Mouse (Mus musculus) intestine, postnatal 0 days (tissue): Measurements from ENCODE around the gene Stmn1. TPM values are rescaled to one million over a fixed set of nuclear protein-coding genes. Genes with fewer than 3 reads are reported as not detected.
A peak's percentile ranks its signal among the peaks of the same experiment; 100 is the strongest.

Experiments
- ATAC-seq: fragments of 200-750 bp; cut with Nextera tagmentation; 2 replicates; pipeline ENCODE4 v1.8.0; 2017; ENCODE audit warnings: mild to moderate bottlenecking, moderate TSS enrichment, moderate library complexity
- H3K27ac ChIP-seq: fragments of 300-500 bp; sonication (generic); 2 replicates; pipeline ENCODE4 v1.5.1; 2014; ENCODE audit warnings: mild to moderate bottlenecking, low read depth, low read length, moderate library complexity
- H3K27me3 ChIP-seq: fragments of 300-500 bp; sonication (generic); replicated peaks from 2 replicates; pipeline ENCODE4 v1.6.1; 2014; ENCODE audit warnings: low read length, mixed read lengths; ENCODE audit not compliant: control insufficient read depth, insufficient read depth
- H3K36me3 ChIP-seq: fragments of 300-500 bp; sonication (generic); 2 replicates; pipeline ENCODE4 v1.6.1; 2014; ENCODE audit warnings: mild to moderate bottlenecking, moderate library complexity; ENCODE audit not compliant: control insufficient read depth, insufficient read depth
- H3K4me1 ChIP-seq: fragments of 300-500 bp; sonication (generic); replicated peaks from 2 replicates; pipeline ENCODE4 v1.6.1; 2014; ENCODE audit warnings: antibody characterized with exemption, low read length, mixed read lengths; ENCODE audit not compliant: control insufficient read depth, insufficient read depth
- H3K4me2 ChIP-seq: fragments of 300-500 bp; sonication (generic); replicated peaks from 2 replicates; pipeline ENCODE4 v1.6.1; 2014; ENCODE audit warnings: low read depth, mild to moderate bottlenecking, moderate library complexity
- H3K4me3 ChIP-seq: fragments of 300-500 bp; sonication (generic); 2 replicates; pipeline ENCODE4 v1.5.1; 2014; ENCODE audit warnings: low read depth, low read length
- H3K9ac ChIP-seq: fragments of 300-500 bp; sonication (generic); 2 replicates; pipeline ENCODE4 v1.6.1; 2014; ENCODE audit warnings: mild to moderate bottlenecking, low read depth, low read length
- H3K9me3 ChIP-seq: fragments of 300-500 bp; sonication (generic); 2 replicates; pipeline ENCODE4 v1.6.1; 2016; ENCODE audit warnings: mixed run types; ENCODE audit not compliant: control insufficient read depth
- CTCF ChIP-seq: sonication (generic); IDR thresholded peaks from 2 replicates; pipeline ENCODE4 v1.5.1; 2016; ENCODE audit warnings: low read depth, mild to moderate bottlenecking, control low read depth, antibody characterized with exemption, moderate library complexity
- WGBS: fragments of 180-500 bp; shearing (Covaris S2); extraction: QIAGEN DNeasy Blood & Tissue Kit; methylation state at CpG from one replicate; pipeline ENCODE4 v1.1.7; 2014; 5-methylcytosine and 5-hydroxymethylcytosine counted together
- polyA plus RNA-seq: library from polyadenylated mRNA; unstranded; fragments of >200 nt; fragmentation: Nextera tagmentation; extraction: Ambion mirVana; gene quantifications from 2 replicates; pipeline ENCODE4 v1.2.1, GENCODE M21; 2015

The Stmn1 gene
- polyA plus RNA-seq, 1 experiment from 2014 or later: 412 TPM

GRCm38 (mm10) chr4:134511730-134512129 is 43.6 kb downstream of the Stmn1 start:
- Histone ChIP-seq H3K4me1 (0 out of 2 replicates have a peak, but pooled peaks cover 4% of the 10 kb centered on the region), H3K27me3 (no peaks in the 10 kb centered on the region), H3K36me3 (peaks cover 18% of the 10 kb centered on the region), H3K9ac (no peak overlapping the region), H3K27ac (no peak overlapping the region), H3K4me3 (peak overlapping the region; percentile 43; the same call in 1 of the 2 replicates), H3K4me2 (peak overlapping the region; percentile 81), H3K9me3 (no peaks in the 10 kb centered on the region)
- ATAC-seq: no peak
- 43% methylated on average over 6 of the region's 6 CpGs for WGBS
- TF ChIP-seq CTCF: no peak

GRCm38 (mm10) chr4:134512798-134513197 is 44.7 kb downstream of the Stmn1 start:
- Histone ChIP-seq H3K4me1 (0 out of 2 replicates have a peak, but pooled peaks cover 4% of the 10 kb centered on the region), H3K36me3 (peaks cover 7% of the 10 kb centered on the region; the same call in 1 of the 2 replicates), H3K27me3 (no peaks in the 10 kb centered on the region), H3K9ac (no peak overlapping the region), H3K9me3 (no peaks in the 10 kb centered on the region), H3K27ac (no peak overlapping the region), H3K4me3 (no peak overlapping the region), H3K4me2 (peak overlapping the region; percentile 58)
- WGBS: 11% methylated on average over 15 of the region's 15 CpGs
- ATAC-seq: peak; percentile 28; the same call in 1 of the 2 replicates
- peak; percentile 76 for TF ChIP-seq CTCF

- Histone ChIP-seq H3K4me3 (no peak overlapping the region), H3K9me3 (no peaks in the 10 kb centered on the region), H3K9ac (no peak overlapping the region), H3K36me3 (no peaks in the 10 kb centered on the region), H3K4me1 (0 out of 2 replicates have a peak, but pooled peaks cover 4% of the 10 kb centered on the region), H3K27me3 (no peaks in the 10 kb centered on the region), H3K27ac (no peak overlapping the region), H3K4me2 (no peak overlapping the region)
- WGBS: 64% methylated on average over 11 of the region's 11 CpGs
- ATAC-seq: no peak
- TF ChIP-seq CTCF: no peak
Observed at GRCm38 (mm10) chr4:134514309-134514930, 46.3 kb downstream of the Stmn1 start.

- Histone ChIP-seq H3K4me1 (0 out of 2 replicates have a peak, but pooled peaks cover 4% of the 10 kb centered on the region), H3K4me2 (no peak overlapping the region), H3K4me3 (no peak overlapping the region), H3K9ac (no peak overlapping the region), H3K36me3 (no peaks in the 10 kb centered on the region), H3K27me3 (no peaks in the 10 kb centered on the region), H3K27ac (no peak overlapping the region), H3K9me3 (no peaks in the 10 kb centered on the region)
- no peak for TF ChIP-seq CTCF
- ATAC-seq: no peak
- 59% methylated on average over 7 of the region's 7 CpGs for WGBS
Observed at GRCm38 (mm10) chr4:134515614-134516013, 47.5 kb downstream of the Stmn1 start.

GRCm38 (mm10) chr4:134516981-134517380 is 48.9 kb downstream of the Stmn1 start:
- Histone ChIP-seq H3K27ac (no peak overlapping the region), H3K4me3 (no peak overlapping the region), H3K9ac (no peak overlapping the region), H3K9me3 (no peaks in the 10 kb centered on the region), H3K4me2 (no peak overlapping the region), H3K36me3 (peaks cover 5% of the 10 kb centered on the region; the same call in 1 of the 2 replicates), H3K27me3 (no peaks in the 10 kb centered on the region), H3K4me1 (0 out of 2 replicates have a peak, but pooled peaks cover 4% of the 10 kb centered on the region)
- ATAC-seq: no peak
- 59% methylated on average over 8 of the region's 8 CpGs for WGBS
- TF ChIP-seq CTCF: no peak

GRCm38 (mm10) chr4:134517719-134518118 is 49.6 kb downstream of the Stmn1 start:
- no peaks in the 10 kb centered on the region for H3K27me3 ChIP-seq
- no peak overlapping the region for H3K4me2 ChIP-seq
- H3K27ac ChIP-seq: no peak overlapping the region
- TF ChIP-seq CTCF: no peak
- 0 out of 2 replicates have a peak, but pooled peaks cover under 1% of the 10 kb centered on the region for H3K4me1 ChIP-seq
- H3K36me3 ChIP-seq: peaks cover 5% of the 10 kb centered on the region; the same call in 1 of the 2 replicates
- 76% methylated on average over 10 of the region's 10 CpGs for WGBS
- H3K9ac ChIP-seq: no peak overlapping the region
- no peaks in the 10 kb centered on the region for H3K9me3 ChIP-seq
- H3K4me3 ChIP-seq: no peak overlapping the region
- ATAC-seq: no peak
